Mouse (Mus musculus): ENCODE results near the gene Usp4. TPM values are rescaled to one million over a fixed set of nuclear protein-coding genes. Genes with fewer than 3 reads are reported as not detected.

The Usp4 gene
- polyA plus RNA-seq, 1 experiment from 2014 or later = 128 TPM

DNA sequence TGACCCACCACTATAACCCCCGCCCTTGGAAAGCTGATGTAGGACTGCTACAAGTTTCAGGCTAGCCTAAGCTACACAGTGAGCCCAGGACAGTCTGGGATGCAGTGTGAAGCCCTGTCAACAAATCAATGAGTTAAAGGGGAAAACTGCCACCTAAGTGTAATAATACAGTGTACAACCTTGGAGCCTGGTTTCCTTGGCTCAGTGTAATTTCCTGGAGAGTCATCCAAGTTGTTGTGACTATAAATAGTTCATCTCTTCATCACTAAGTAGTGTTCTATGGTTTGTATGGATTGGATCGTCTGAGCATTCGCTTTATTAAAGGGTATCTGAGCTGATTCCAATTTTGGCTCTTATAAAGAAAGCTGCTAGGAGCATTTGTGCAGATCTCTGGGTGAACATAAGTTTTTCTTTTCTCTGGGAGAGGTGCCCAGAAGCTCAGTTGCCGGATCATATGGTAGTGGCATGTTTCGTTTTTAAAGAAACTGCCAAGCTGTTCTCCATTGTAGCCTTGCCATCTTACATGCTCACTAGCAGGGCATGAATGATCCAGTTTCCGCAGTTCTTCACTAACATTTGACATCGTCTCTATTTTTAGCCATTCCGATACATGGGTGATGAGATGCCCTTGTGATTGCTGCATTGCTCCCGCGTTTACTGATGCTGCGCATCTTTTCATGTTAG, 93.7 kb downstream of the Usp4 start:
- H3K4me1 ChIP-seq (replicated peaks) = peaks cover 5% of the 10 kb centered on the region; the same call in 1 of the 2 replicates
- no peaks in the 10 kb centered on the region for H3K36me3 ChIP-seq
- H3K27me3 ChIP-seq (ENCODE audit: insufficient read depth, poor library complexity, severe bottlenecking) = no peaks in the 10 kb centered on the region
- no peak overlapping the region for H3K27ac ChIP-seq
- WGBS = 92% methylated on average over 11 of the region's 11 CpGs
- no peaks in the 10 kb centered on the region for H3K9me3 ChIP-seq
- DNase-seq (ENCODE audit: low spot score) = no peak
- no peak overlapping the region for H3K4me3 ChIP-seq

Other genes with a start within 250 kb of the Usp4 start
- 1.4 and 2.4 TPM in 2 replicates for gene Bsn, start 157.5 kb upstream of the Usp4 start, polyA plus RNA-seq (2016; fragmentation: Nextera tagmentation; extraction: Ambion mirVana)
- gene Dag1, start 83.9 kb upstream of the Usp4 start, polyA plus RNA-seq (2016; fragmentation: Nextera tagmentation; extraction: Ambion mirVana) = 81.2 and 81.6 TPM in 2 replicates
- 39.5 and 54.3 TPM in 2 replicates for gene Nicn1, start 57.4 kb upstream of the Usp4 start, polyA plus RNA-seq (2016; fragmentation: Nextera tagmentation; extraction: Ambion mirVana)
- gene Amt, start 51.0 kb upstream of the Usp4 start, polyA plus RNA-seq (2016; fragmentation: Nextera tagmentation; extraction: Ambion mirVana) = 31.4 and 34.7 TPM in 2 replicates
- gene Rhoa, start 41.7 kb upstream of the Usp4 start, polyA plus RNA-seq (2016; fragmentation: Nextera tagmentation; extraction: Ambion mirVana) = 271 and 385 TPM in 2 replicates
- gene Tcta, start 41.7 kb upstream of the Usp4 start, polyA plus RNA-seq (2016; fragmentation: Nextera tagmentation; extraction: Ambion mirVana) = 20.7 and 32.7 TPM in 2 replicates
- 816 and 892 TPM in 2 replicates for gene Gpx1, start 8.9 kb upstream of the Usp4 start, polyA plus RNA-seq (2016; fragmentation: Nextera tagmentation; extraction: Ambion mirVana)
- 0.58 and 0.69 TPM in 2 replicates for gene 1700102P08Rik, start 45.0 kb downstream of the Usp4 start, polyA plus RNA-seq (2016; fragmentation: Nextera tagmentation; extraction: Ambion mirVana)
- gene Ccdc36, start 80.6 kb downstream of the Usp4 start, polyA plus RNA-seq (2016; fragmentation: Nextera tagmentation; extraction: Ambion mirVana) = 1.0 and 1.2 TPM in 2 replicates
- gene BC048562, start 88.6 kb downstream of the Usp4 start, polyA plus RNA-seq (2016; fragmentation: Nextera tagmentation; extraction: Ambion mirVana) = not detected in 2 replicates
- 56.1 and 56.9 TPM in 2 replicates for gene Ccdc71, start 112.7 kb downstream of the Usp4 start, polyA plus RNA-seq (2016; fragmentation: Nextera tagmentation; extraction: Ambion mirVana)
- 29.5 and 41.3 TPM in 2 replicates for gene Klhdc8b, start 113.7 kb downstream of the Usp4 start, polyA plus RNA-seq (2016; fragmentation: Nextera tagmentation; extraction: Ambion mirVana)
- gene Lamb2, start 131.9 kb downstream of the Usp4 start, polyA plus RNA-seq (2016; fragmentation: Nextera tagmentation; extraction: Ambion mirVana) = 40.8 and 41.0 TPM in 2 replicates
- gene Usp19, start 142.7 kb downstream of the Usp4 start, polyA plus RNA-seq (2016; fragmentation: Nextera tagmentation; extraction: Ambion mirVana) = 86.5 and 87.8 TPM in 2 replicates
- 103 and 112 TPM in 2 replicates for gene Qars, start 159.9 kb downstream of the Usp4 start, polyA plus RNA-seq (2016; fragmentation: Nextera tagmentation; extraction: Ambion mirVana)
- gene Qrich1, start 169.0 kb downstream of the Usp4 start, polyA plus RNA-seq (2016; fragmentation: Nextera tagmentation; extraction: Ambion mirVana) = 153 and 168 TPM in 2 replicates
- 185 and 214 TPM in 2 replicates for gene Impdh2, start 212.4 kb downstream of the Usp4 start, polyA plus RNA-seq (2016; fragmentation: Nextera tagmentation; extraction: Ambion mirVana)
- 57.0 and 69.3 TPM in 2 replicates for gene Ndufaf3, start 219.6 kb downstream of the Usp4 start, polyA plus RNA-seq (2016; fragmentation: Nextera tagmentation; extraction: Ambion mirVana)
- gene Dalrd3, start 222.0 kb downstream of the Usp4 start, polyA plus RNA-seq (2016; fragmentation: Nextera tagmentation; extraction: Ambion mirVana) = 169 and 222 TPM in 2 replicates
- gene Wdr6, start 230.9 kb downstream of the Usp4 start, polyA plus RNA-seq (2016; fragmentation: Nextera tagmentation; extraction: Ambion mirVana) = 166 and 233 TPM in 2 replicates
- gene P4htm, start 249.8 kb downstream of the Usp4 start, polyA plus RNA-seq (2016; fragmentation: Nextera tagmentation; extraction: Ambion mirVana) = 7.3 and 12.2 TPM in 2 replicates